Mouse (Mus musculus) limb, embryonic 15.5 days (tissue): ENCODE data around the gene Ssbp4. TPM values are rescaled to one million over a fixed set of nuclear protein-coding genes. Genes with fewer than 3 reads are reported as not detected.

Experiments
- ATAC-seq: fragments of 200-750 bp; cut with Nextera tagmentation; 2 replicates; pipeline ENCODE4 v1.8.0; 2017; ENCODE audit warnings: low read depth, moderate TSS enrichment; ENCODE audit not compliant: insufficient number of reproducible peaks, low FRiP score, low TSS enrichment
- H3K27ac ChIP-seq: fragments of 300-500 bp; sonication (generic); 2 replicates; pipeline ENCODE4 v1.5.1; 2015; ENCODE audit warnings: moderate library complexity, mild to moderate bottlenecking, inconsistent platforms
- H3K27me3 ChIP-seq: fragments of 300-500 bp; sonication (generic); 2 replicates; pipeline ENCODE4 v1.6.1; 2015; ENCODE audit warnings: inconsistent platforms
- H3K36me3 ChIP-seq: fragments of 300-500 bp; sonication (generic); 2 replicates; pipeline ENCODE4 v1.6.1; 2015; ENCODE audit warnings: inconsistent platforms
- H3K4me1 ChIP-seq: fragments of 300-500 bp; sonication (generic); 2 replicates; pipeline ENCODE4 v1.6.1; 2015; ENCODE audit warnings: inconsistent platforms
- H3K4me2 ChIP-seq: fragments of 300-500 bp; sonication (generic); 2 replicates; pipeline ENCODE4 v1.6.1; 2015; ENCODE audit warnings: mild to moderate bottlenecking, inconsistent platforms
- H3K4me3 ChIP-seq: fragments of 300-500 bp; sonication (generic); 2 replicates; pipeline ENCODE4 v1.5.1; 2015; ENCODE audit warnings: mild to moderate bottlenecking, inconsistent platforms
- H3K9ac ChIP-seq: fragments of 300-500 bp; sonication (generic); 2 replicates; pipeline ENCODE4 v1.6.1; 2015; ENCODE audit warnings: inconsistent platforms
- H3K9me3 ChIP-seq: fragments of 300-500 bp; sonication (generic); 2 replicates; pipeline ENCODE4 v1.6.1; 2016; ENCODE audit warnings: inconsistent platforms
- WGBS: fragments of 180-500 bp; shearing (Covaris S2); methylation state at CpG from one replicate; pipeline ENCODE4 v1.1.7; 2015; 5-methylcytosine and 5-hydroxymethylcytosine counted together
- polyA plus RNA-seq: library from polyadenylated mRNA; unstranded; fragments of >200 nt; fragmentation: Nextera tagmentation; extraction: Ambion mirVana; gene quantifications from 2 replicates; pipeline ENCODE4 v1.2.1, GENCODE M21; 2015

The Ssbp4 gene
- polyA plus RNA-seq, 1 experiment from 2014 or later: 119 TPM

DNA sequence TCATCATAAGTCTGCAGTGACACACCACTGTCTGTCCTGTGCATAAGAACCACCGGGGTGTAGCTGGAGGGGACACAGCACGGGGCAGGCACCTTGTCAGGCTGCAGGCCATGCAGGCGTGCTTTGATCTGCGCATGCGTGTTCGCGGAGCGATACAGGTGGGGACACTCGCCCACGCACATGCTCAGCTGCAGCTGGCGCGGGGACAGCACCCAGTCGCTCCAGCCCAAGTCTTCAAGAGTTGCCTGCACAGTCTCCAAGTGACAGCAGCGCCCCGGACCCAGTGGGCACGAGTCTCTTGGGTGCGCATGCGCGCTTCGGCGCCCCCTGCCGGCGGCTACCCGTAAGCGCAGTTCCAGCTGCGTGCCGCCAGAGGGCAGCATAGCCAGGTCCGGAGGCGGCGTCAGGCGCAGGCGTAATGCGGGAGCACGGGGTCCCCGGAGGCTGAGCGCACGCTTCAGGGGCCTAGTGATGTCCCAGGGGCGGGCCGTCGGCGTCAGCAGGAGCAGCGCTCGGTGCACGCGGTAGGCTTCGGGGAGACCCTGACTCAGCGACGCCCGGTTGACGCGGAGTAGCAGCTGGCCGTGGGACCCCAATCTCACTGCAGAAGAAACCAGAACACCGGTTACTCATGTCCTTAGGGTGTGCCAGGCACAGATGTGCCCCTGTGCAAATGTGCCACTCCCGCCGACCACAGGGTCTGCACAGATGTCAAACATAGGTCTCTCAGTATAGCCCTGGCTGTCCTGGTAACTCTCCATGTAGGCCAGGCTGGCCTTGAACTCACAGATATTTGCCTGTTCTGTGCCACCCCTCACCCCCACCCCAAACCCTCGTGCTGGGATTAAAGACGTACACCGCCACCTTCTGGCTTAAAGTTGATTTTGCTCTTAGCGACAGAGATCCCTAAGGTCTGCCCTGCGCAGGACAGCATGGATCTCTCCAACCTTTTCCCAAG is 21.2 kb upstream of the Ssbp4 start:
- Histone ChIP-seq H3K4me3 (peak overlapping the region; percentile 56), H3K4me1 (peaks cover 35% of the 10 kb centered on the region), H3K36me3 (no peaks in the 10 kb centered on the region), H3K9ac (peak overlapping the region; percentile 27; the same call in 1 of the 2 replicates), H3K27ac (peak overlapping the region; percentile 62), H3K9me3 (no peaks in the 10 kb centered on the region), H3K4me2 (peak overlapping the region; percentile 83), H3K27me3 (peaks cover 9% of the 10 kb centered on the region; the same call in 1 of the 2 replicates)
- peak; percentile 74 for ATAC-seq
- WGBS: under 1% methylated on average over 60 of the region's 60 CpGs

DNA sequence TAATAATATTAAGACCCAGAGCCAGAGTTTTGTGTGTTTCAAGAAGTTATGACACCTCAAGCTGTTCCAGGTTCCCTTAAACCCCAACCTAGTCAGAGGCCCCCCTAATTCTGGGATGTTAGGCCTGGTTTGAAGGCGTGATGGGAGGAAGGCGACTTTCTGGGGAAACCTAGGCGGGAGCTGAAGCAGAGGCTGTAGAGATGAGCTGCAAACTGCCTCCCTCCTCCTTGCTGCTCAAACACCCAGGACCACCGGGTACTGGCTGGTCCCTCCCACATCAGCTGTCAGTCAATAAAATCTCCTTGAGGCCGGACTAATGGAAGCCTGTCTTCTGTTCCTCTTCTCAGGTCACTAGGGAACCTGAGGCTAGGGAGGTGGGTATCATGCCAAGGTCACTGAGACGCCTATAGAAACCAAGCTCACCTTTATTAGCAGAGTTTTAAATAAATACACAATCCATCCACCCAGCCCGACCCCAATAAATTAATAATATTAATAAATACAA is 20.4 kb upstream of the Ssbp4 start:
- peaks cover 30% of the 10 kb centered on the region for H3K4me1 ChIP-seq
- peak overlapping the region; percentile 83 for H3K4me2 ChIP-seq
- no peak overlapping the region for H3K27ac ChIP-seq
- ATAC-seq: no peak
- WGBS: 46% methylated on average over 7 of the region's 7 CpGs
- no peak overlapping the region for H3K9ac ChIP-seq
- H3K36me3 ChIP-seq: no peaks in the 10 kb centered on the region
- H3K4me3 ChIP-seq: peak overlapping the region; percentile 56
- H3K9me3 ChIP-seq: no peaks in the 10 kb centered on the region
- peaks cover 9% of the 10 kb centered on the region; the same call in 1 of the 2 replicates for H3K27me3 ChIP-seq

DNA sequence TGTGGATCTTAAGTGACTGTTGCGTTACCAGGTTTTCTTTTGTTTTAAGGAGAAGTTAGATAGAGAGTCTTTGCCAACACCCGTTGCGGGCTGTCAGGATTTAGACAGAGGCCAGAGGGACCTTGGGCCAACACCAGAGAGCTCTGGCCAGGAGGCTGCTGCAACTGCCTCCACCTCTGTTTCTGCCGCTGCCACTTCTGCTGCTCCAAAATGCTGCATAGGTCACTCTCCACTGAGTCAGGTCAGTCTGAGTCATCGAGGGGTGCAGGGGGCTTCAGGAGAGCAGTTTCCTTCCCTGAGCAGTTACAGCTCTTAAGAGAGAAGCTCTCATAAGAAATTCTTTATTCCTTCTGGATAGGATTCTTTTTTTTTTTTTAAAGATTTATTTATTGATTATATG is 18.4 kb upstream of the Ssbp4 start:
- WGBS: 87% methylated on average over 5 of the region's 5 CpGs

DNA sequence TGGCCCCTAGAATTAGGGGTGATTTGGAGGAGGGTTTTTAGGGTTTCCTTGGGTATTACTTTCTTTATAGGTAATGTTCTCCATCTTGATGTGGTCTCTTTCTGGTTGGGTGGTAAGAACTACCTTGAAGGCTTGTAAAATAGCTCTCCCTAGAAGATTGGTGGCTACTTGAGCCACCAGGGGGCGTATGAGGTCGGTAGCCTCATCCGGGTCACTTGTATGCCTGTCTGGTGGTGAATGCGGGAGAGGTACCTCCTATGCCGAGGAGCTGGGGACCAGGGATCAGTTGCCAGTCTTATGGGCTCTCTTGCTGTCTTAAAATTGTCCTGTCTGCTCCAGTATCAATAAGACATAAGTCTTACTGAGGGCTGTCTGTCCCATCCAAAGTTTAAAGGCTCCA is 16.4 kb upstream of the Ssbp4 start:
- H3K4me2 ChIP-seq: 0 out of 2 replicates have a peak overlapping the region, but pooled peaks have one; percentile 8
- H3K4me3 ChIP-seq: no peak overlapping the region
- H3K27me3 ChIP-seq: peaks cover 8% of the 10 kb centered on the region; the same call in 1 of the 2 replicates
- H3K4me1 ChIP-seq: peaks cover 12% of the 10 kb centered on the region
- no peak overlapping the region for H3K27ac ChIP-seq
- no peak overlapping the region for H3K9ac ChIP-seq
- 11% methylated on average over 5 of the region's 5 CpGs for WGBS
- H3K9me3 ChIP-seq: no peaks in the 10 kb centered on the region
- H3K36me3 ChIP-seq: no peaks in the 10 kb centered on the region
- ATAC-seq: no peak

More for the DNA sequence above, 18.4 kb upstream of the Ssbp4 start:
- Histone ChIP-seq H3K4me2 (no peak overlapping the region), H3K4me3 (no peak overlapping the region), H3K4me1 (peaks cover 27% of the 10 kb centered on the region), H3K27me3 (peaks cover 9% of the 10 kb centered on the region; the same call in 1 of the 2 replicates), H3K36me3 (no peaks in the 10 kb centered on the region), H3K27ac (no peak overlapping the region), H3K9me3 (no peaks in the 10 kb centered on the region), H3K9ac (no peak overlapping the region)
- no peak for ATAC-seq

DNA sequence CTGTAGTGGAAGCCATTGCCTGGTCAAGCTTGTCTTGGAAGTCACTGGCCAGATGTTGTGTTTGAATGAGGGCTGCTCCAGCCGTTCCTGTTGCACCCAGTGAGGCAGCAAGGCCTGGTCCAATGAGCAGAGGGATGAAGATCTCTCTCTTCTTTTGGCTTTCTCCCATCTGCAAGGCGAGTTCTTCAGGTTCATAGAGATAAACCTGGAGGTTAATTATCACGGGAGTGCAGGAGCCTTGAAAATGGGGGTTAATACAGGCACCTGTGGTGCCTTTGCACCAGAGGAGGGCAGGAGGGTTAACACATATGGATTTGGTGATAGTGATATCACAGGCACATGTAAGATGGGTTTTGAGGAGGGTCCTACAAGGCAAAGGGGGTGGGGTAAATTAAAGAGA is 13.5 kb upstream of the Ssbp4 start:
- Histone ChIP-seq H3K4me3 (no peak overlapping the region), H3K4me1 (peaks cover 13% of the 10 kb centered on the region; the same call in 1 of the 2 replicates), H3K9me3 (no peaks in the 10 kb centered on the region), H3K9ac (no peak overlapping the region), H3K27me3 (peaks cover 8% of the 10 kb centered on the region; the same call in 1 of the 2 replicates), H3K4me2 (no peak overlapping the region), H3K36me3 (no peaks in the 10 kb centered on the region), H3K27ac (no peak overlapping the region)
- no peak for ATAC-seq
- WGBS: 52% methylated on average over 3 of the region's 3 CpGs

DNA sequence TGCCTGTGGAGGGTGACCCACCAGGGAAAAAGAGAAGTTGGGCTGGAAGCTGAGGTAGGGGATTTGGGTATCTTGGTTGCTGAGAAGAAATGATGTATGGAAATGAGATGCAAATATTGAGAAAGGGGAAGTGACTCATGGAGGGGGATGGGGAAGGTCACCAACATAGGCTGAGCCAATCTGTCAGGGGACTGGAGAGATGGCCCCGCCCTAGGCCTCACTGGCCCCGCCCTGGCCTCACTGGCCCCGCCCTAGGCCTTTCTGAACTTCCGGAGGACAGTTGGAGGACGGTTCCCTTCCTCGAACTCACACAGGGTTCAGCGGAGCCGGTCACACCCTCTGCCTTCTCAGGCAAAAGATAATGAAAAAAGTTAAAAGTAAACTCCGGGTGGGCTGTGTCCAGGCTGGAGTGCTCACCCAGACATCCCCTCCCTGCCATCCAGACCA is 10.2 kb upstream of the Ssbp4 start:
- Histone ChIP-seq H3K4me2 (no peak overlapping the region), H3K4me1 (peaks cover 7% of the 10 kb centered on the region; the same call in 1 of the 2 replicates), H3K4me3 (no peak overlapping the region), H3K9ac (no peak overlapping the region), H3K9me3 (no peaks in the 10 kb centered on the region), H3K36me3 (no peaks in the 10 kb centered on the region), H3K27me3 (peaks cover 8% of the 10 kb centered on the region; the same call in 1 of the 2 replicates), H3K27ac (no peak overlapping the region)
- no peak for ATAC-seq
- WGBS: 36% methylated on average over 9 of the region's 9 CpGs

DNA sequence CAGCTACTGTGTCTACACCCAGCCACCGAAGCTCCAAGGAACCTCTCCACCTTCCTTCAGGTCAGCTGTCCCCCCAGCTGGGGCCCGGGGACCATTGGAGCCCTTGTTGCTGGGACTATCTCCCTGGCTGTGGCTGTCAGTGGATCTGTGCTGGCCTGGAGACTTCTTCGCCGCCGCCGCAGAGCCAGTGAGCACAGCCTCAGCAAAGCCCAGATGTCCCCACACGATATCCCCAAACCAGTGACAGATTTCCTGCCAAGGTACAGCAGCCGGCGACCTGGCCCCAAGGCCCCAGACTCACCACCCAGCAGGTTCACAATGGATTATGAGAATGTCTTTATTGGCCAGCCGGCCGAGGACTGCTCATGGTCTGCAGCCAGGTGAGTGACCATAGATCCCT is 9.3 kb upstream of the Ssbp4 start:
- H3K4me1 ChIP-seq: peaks cover 7% of the 10 kb centered on the region; the same call in 1 of the 2 replicates
- ATAC-seq: no peak
- H3K27ac ChIP-seq: no peak overlapping the region
- no peak overlapping the region for H3K9ac ChIP-seq
- H3K27me3 ChIP-seq: peaks cover 8% of the 10 kb centered on the region; the same call in 1 of the 2 replicates
- no peak overlapping the region for H3K4me3 ChIP-seq
- 70% methylated on average over 11 of the region's 11 CpGs for WGBS
- H3K9me3 ChIP-seq: no peaks in the 10 kb centered on the region
- H3K4me2 ChIP-seq: no peak overlapping the region
- H3K36me3 ChIP-seq: no peaks in the 10 kb centered on the region

DNA sequence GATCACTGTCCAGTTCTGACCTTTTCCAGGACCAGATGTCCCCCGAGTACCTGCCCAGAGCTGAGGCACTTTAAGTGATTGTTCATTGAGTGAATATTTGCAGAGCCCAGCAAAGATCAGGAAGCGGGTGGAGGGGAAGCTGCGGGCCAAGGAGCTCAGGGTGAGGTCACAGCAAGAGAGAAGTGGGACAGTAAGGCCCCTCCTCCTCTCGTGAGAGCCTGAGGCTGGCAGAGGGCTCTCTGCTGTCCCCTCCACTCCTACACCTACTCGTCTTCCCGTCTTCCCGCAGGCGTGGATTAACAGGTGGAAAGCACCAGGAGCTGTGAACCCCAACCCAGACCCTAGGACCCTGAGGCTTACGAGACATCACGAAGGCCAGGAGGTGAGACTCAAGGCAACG is 8.0 kb upstream of the Ssbp4 start:
- Histone ChIP-seq H3K9me3 (no peaks in the 10 kb centered on the region), H3K4me1 (peaks cover 11% of the 10 kb centered on the region), H3K9ac (no peak overlapping the region), H3K4me3 (no peak overlapping the region), H3K4me2 (no peak overlapping the region), H3K27ac (no peak overlapping the region), H3K36me3 (no peaks in the 10 kb centered on the region), H3K27me3 (peaks cover 8% of the 10 kb centered on the region; the same call in 1 of the 2 replicates)
- 54% methylated on average over 11 of the region's 11 CpGs for WGBS
- no peak for ATAC-seq

DNA sequence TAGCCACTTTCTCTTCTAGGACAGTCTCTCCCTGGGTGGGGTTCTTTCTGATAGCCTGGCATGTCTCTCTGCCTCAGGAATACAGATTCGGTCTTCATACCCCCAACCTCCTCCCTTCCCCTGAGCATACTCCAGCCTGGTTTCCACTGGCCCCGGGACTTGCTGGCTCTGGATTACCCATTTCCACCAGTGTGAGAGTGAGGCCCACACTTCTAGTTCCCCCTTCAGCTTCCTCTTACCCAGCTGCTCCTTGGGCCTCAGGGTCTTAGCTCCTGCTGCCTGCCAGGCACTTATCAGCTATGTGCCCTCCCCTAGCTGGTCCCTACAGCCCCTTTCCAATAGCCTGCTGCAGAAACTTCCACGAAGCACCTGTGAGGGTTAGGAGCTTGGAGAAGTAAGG is 7.2 kb upstream of the Ssbp4 start, which contains the start of gene Lrrc25:
Gene Lrrc25, plus strand, starts transcription at position 262 of the 400 bp plus-strand sequence.
- Histone ChIP-seq H3K4me2 (no peak within 1 kb of the TSS), H3K27ac (no peak within 1 kb of the TSS), H3K27me3 (peaks cover 6% of the 10 kb centered on the region; the same call in 1 of the 2 replicates), H3K36me3 (no peaks in the 10 kb centered on the region), H3K4me3 (no peak within 1 kb of the TSS), H3K4me1 (peaks cover 19% of the 10 kb centered on the region), H3K9ac (no peak within 1 kb of the TSS), H3K9me3 (no peaks in the 10 kb centered on the region)
- 79% methylated on average over 3 of the region's 3 CpGs for WGBS
- no peak for ATAC-seq

DNA sequence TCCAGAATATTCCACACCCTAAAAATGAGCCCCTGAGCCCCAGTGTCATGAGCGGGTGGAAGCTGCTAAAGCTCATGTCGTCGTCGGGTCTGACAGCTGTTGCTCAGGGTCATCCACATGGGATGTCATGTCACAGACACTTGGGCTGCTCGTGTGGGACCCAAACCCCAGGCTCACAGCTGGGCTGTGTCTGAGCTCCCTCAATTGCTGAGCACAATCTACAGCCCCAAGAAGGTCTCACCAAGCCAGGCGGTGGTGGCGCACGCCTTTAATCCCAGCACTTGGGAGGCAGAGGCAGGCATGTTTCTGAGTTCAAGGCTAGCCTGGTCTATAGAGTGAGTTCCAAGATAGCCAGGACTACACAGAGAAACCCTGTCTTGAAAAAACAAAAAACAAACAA is 6.6 kb upstream of the Ssbp4 start:
- Histone ChIP-seq H3K27ac (no peak overlapping the region), H3K4me3 (no peak overlapping the region), H3K4me1 (peaks cover 25% of the 10 kb centered on the region), H3K4me2 (no peak overlapping the region), H3K27me3 (0 out of 2 replicates have a peak, but pooled peaks cover under 1% of the 10 kb centered on the region), H3K9me3 (no peaks in the 10 kb centered on the region), H3K9ac (no peak overlapping the region), H3K36me3 (no peaks in the 10 kb centered on the region)
- 80% methylated on average over 8 of the region's 8 CpGs for WGBS
- ATAC-seq: no peak

DNA sequence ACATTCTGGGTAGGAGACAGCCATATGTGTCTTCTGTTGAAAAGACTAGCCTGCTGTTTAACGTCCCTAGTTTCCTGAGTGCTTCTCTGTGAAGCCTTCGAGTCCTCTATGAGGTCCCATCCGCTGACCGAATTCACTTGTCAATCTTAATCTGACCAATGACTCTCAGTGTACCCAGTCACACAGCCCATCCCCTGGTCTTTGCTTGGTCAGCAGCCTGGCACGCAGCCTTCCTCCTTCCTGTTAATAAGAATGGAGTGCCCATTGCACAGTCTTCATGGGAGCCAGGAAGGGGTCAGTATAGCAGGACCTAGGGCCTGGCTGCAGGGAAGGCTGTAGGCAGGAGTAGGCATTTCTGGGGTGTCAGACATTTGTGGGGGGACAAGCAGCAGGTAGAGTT is 5.8 kb upstream of the Ssbp4 start:
- no peak overlapping the region for H3K27ac ChIP-seq
- 70% methylated on average over 5 of the region's 5 CpGs for WGBS
- ATAC-seq: no peak
- H3K9me3 ChIP-seq: no peaks in the 10 kb centered on the region
- H3K4me2 ChIP-seq: no peak overlapping the region
- H3K4me3 ChIP-seq: no peak overlapping the region
- peaks cover 32% of the 10 kb centered on the region for H3K4me1 ChIP-seq
- H3K36me3 ChIP-seq: no peaks in the 10 kb centered on the region
- no peak overlapping the region for H3K9ac ChIP-seq
- H3K27me3 ChIP-seq: no peaks in the 10 kb centered on the region

DNA sequence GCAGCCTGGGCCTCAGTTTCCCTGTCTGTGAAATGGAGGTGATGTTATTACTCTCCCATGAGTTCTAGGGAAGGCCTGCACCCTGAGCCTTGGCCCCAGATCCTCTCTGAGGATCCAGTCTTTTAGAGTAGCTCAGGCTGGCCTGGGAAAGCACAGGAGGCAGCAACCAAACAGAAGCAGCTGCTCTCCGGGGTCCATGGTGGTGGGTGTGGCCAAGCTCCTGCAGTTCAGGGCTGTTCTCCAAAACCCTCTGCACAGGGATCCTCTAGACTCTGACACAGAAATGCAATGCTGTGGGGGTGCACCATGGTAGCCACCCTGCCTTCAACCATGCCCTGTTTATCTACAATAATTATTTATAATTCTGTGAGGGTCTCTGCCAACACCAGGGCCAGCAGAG is 5.1 kb upstream of the Ssbp4 start:
- H3K27ac ChIP-seq: no peak overlapping the region
- H3K9ac ChIP-seq: no peak overlapping the region
- H3K4me2 ChIP-seq: no peak overlapping the region
- 0% methylated on average over 1 of the region's 1 CpGs for WGBS
- H3K9me3 ChIP-seq: no peaks in the 10 kb centered on the region
- no peak for ATAC-seq
- H3K4me1 ChIP-seq: peaks cover 39% of the 10 kb centered on the region
- no peak overlapping the region for H3K4me3 ChIP-seq
- no peaks in the 10 kb centered on the region for H3K27me3 ChIP-seq
- H3K36me3 ChIP-seq: no peaks in the 10 kb centered on the region
